Mouse (Mus musculus) neutrophil, adult 59 days (primary cell): ENCODE data around the gene Elovl6. TPM values are rescaled to one million over a fixed set of nuclear protein-coding genes. Genes with fewer than 3 reads are reported as not detected.

ENCODE experiments used
- total RNA-seq, 2 experiments: library from RNA; stranded (reverse); gene quantifications; 1 replicate in 1 of 2; 2 replicates in 1 of 2; pipeline ENCODE4 v1.2.4; 2023

The Elovl6 gene
- total RNA-seq: 1 to 10 TPM; 5.1 to 5.9 TPM

DNA sequence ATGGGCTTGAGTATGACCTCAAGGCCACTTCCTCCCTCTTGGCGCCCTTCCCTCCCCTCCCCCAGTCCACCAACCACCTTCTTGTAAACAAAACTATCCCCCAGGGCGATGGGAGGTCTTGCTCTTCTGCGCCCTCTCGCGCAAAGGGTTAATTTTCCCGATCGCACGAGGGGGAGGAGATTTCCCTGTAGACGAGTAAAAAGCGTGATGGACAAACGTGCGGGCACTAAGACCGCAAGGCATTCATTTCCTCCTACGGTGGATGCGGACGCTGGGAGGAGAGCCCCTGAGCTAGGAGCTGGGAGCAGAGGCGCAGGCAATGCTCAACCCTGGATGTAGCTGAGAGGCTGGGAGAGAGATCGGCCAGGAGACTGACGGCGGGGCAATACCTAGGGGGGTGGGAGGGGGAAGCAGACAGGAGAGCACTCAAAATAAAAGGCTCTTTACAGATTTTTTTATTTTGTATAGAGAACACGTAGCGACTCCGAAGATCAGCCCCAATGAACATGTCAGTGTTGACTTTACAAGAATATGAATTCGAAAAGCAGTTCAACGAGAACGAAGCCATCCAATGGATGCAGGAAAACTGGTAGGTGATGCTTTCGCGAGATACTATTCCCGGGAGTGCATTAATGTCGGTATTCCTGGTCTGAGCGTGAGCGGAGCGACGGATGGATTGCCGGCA is at the start of gene Elovl6:
Gene Elovl6 (plus strand): TSS at position 176 of the 685 bp plus-strand sequence.

Other genes with a start within 250 kb of the Elovl6 start
- gene Enpep, start 199.6 kb upstream of the Elovl6 start, total RNA-seq: 1 to 10 TPM in 1 of 2 experiments, under 1 TPM in 1; 0.87 to 1.4 TPM
- 1 to 10 TPM in 1 of 2 experiments, under 1 TPM in 1; 0.42 to 1.9 TPM for gene Egf, start 223.0 kb downstream of the Elovl6 start, total RNA-seq